Mouse (Mus musculus) bone marrow, adult 2 months (tissue): ENCODE data around the gene Gpr152.

Source experiments
- CTCF ChIP-seq: fragments of 200-500 bp; IDR thresholded peaks from 2 replicates; pipeline ENCODE4 v1.5.1; 2011; ENCODE audit warnings: low read length, control low read depth; ENCODE audit not compliant: control insufficient read depth, insufficient read depth
- POLR2A ChIP-seq: fragments of 200-500 bp; IDR thresholded peaks from 2 replicates; pipeline ENCODE4 v1.6.1; 2011; ENCODE audit warnings: low read depth, mild to moderate bottlenecking, control low read depth, low read length, borderline replicate concordance; ENCODE audit not compliant: control insufficient read depth

DNA sequence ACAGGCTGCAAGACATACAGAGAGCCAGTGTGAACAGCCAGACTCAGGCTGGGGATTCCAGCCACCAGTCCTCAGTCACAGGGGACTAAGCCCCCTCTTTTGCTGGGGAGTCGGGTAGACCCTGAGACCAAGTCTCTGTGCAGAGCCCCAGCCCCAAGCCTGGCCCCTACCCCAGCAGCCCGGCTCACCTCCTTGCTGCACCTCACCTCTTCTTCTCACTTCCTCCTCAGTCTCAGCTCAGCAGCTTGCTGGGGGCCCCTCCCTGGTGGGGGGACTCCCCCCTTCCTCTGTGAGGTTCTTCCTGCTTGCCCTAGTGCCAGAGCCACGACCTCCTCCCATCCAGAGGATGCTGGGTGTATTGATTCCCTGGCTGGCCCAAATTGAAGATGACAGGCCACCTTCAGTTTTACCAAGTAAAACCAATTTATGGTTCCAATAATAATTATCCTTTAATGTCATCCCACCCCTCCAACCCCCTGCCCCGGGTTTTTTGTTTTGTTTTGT, 51.3 kb downstream of the Gpr152 start, which contains the start of gene Tbc1d10c:
- TF ChIP-seq CTCF (no peak), POLR2A (peak; percentile 73; the same call in 1 of the 2 replicates)
